Mouse (Mus musculus) MEL (cell line): ENCODE results near the gene Gtf3c6. TPM values are rescaled to one million over a fixed set of nuclear protein-coding genes. Genes with fewer than 3 reads are reported as not detected.
"Not testable (repeated sequence)": the region's sequence is repeated elsewhere in the genome, so short reads cannot be mapped to it uniquely, and the experiment has no call there.

Experiments used
- DNase-seq: peaks from one replicate; pipeline ENCODE4 v3.0.0; 2011; ENCODE audit warnings: low read depth, low spot score
- H3K27ac ChIP-seq: 2 replicates; pipeline ENCODE4 v1.5.1; 2012; ENCODE audit warnings: low read depth, mild to moderate bottlenecking, control low read depth, low read length, moderate library complexity; ENCODE audit not compliant: control insufficient read depth
- H3K27me3 ChIP-seq, 2 experiments: fragments of 150-350 bp in 1 of 2; sonication (generic) in 1 of 2; 2 replicates each; pipeline ENCODE4 v1.6.1; 2012; ENCODE audit warnings: low read length in 2 of 2, mild to moderate bottlenecking in 2 of 2, improper control_type of control experiment in 1 of 2, moderate library complexity in 1 of 2; ENCODE audit not compliant: insufficient read depth in 2 of 2, control insufficient read depth in 1 of 2
- H3K36me3 ChIP-seq, 2 experiments: 2 replicates each; pipeline ENCODE4 v1.6.1; 2012 to 2014; ENCODE audit warnings: low read length in 2 of 2, improper control_type of control experiment in 1 of 2, inconsistent platforms in 1 of 2, mild to moderate bottlenecking in 1 of 2; ENCODE audit not compliant: insufficient read depth in 2 of 2, control insufficient read depth in 1 of 2
- H3K4me1 ChIP-seq, 2 experiments: fragments of 150-350 bp in 1 of 2; sonication (generic) in 1 of 2; 2 replicates each; pipeline ENCODE4 v1.6.1; 2012; ENCODE audit warnings: low read length in 2 of 2, improper control_type of control experiment in 1 of 2, mild to moderate bottlenecking in 1 of 2; ENCODE audit not compliant: insufficient read depth in 2 of 2, control insufficient read depth in 1 of 2
- H3K4me3 ChIP-seq, 2 experiments: fragments of 150-350 bp in 1 of 2; sonication (generic) in 1 of 2; 2 replicates each; pipeline ENCODE4 v1.5.1; 2012; ENCODE audit warnings: low read depth in 2 of 2, low read length in 2 of 2, mild to moderate bottlenecking in 2 of 2, moderate library complexity in 2 of 2, control low read depth in 1 of 2, improper control_type of control experiment in 1 of 2; ENCODE audit not compliant: control insufficient read depth in 1 of 2, insufficient read depth in 1 of 2
- H3K79me2 ChIP-seq: 2 replicates; pipeline ENCODE4 v1.6.1; 2012; ENCODE audit warnings: mild to moderate bottlenecking, low read length, moderate library complexity; ENCODE audit not compliant: control insufficient read depth, poor library complexity, insufficient read depth
- H3K9ac ChIP-seq: 2 replicates; pipeline ENCODE4 v1.6.1; 2012; ENCODE audit warnings: low read depth, mild to moderate bottlenecking, control low read depth, low read length, moderate library complexity; ENCODE audit not compliant: control insufficient read depth, poor library complexity, severe bottlenecking
- H3K9me3 ChIP-seq: fragments of 150-350 bp; sonication (generic); replicated peaks from 2 replicates; pipeline ENCODE4 v1.6.1; 2012; ENCODE audit warnings: mild to moderate bottlenecking, low read length, improper control_type of control experiment, moderate library complexity; ENCODE audit not compliant: insufficient read depth
- BHLHE40 ChIP-seq: IDR thresholded peaks from 2 replicates; pipeline ENCODE4 v1.6.1; 2012; ENCODE audit warnings: low read depth, mild to moderate bottlenecking, inconsistent platforms, low read length, improper control_type of control experiment, borderline replicate concordance
- CHD1 ChIP-seq: IDR thresholded peaks from 2 replicates; pipeline ENCODE4 v1.6.1; 2012; ENCODE audit warnings: low read depth, mild to moderate bottlenecking, inconsistent platforms, low read length, improper control_type of control experiment
- E2F4 ChIP-seq: IDR thresholded peaks from 2 replicates; pipeline ENCODE4 v1.6.1; 2011; ENCODE audit warnings: low read depth, low read length, improper control_type of control experiment, borderline replicate concordance
- ETS1 ChIP-seq: IDR thresholded peaks from 2 replicates; pipeline ENCODE4 v1.6.1; 2012; ENCODE audit warnings: low read depth, mild to moderate bottlenecking, inconsistent platforms, low read length, improper control_type of control experiment, moderate library complexity
- GATA1 ChIP-seq: IDR thresholded peaks from 2 replicates; pipeline ENCODE4 v1.6.1; 2011; ENCODE audit warnings: low read depth, low read length, improper control_type of control experiment
- HCFC1 ChIP-seq: IDR thresholded peaks from 2 replicates; pipeline ENCODE4 v1.6.1; 2012; ENCODE audit warnings: low read depth, mild to moderate bottlenecking, inconsistent platforms, low read length, improper control_type of control experiment, moderate library complexity
- JUND ChIP-seq: IDR thresholded peaks from 2 replicates; pipeline ENCODE4 v1.6.1; 2011; ENCODE audit warnings: low read depth, mild to moderate bottlenecking, improper control_type of control experiment, low read length
- KAT2A ChIP-seq: conservative IDR thresholded peaks from 2 replicates; pipeline ENCODE4 v1.6.1; 2012; ENCODE audit warnings: low read depth, low read length, improper control_type of control experiment, inconsistent platforms
- MAFK ChIP-seq: IDR thresholded peaks from 2 replicates; pipeline ENCODE4 v1.6.1; 2011; ENCODE audit warnings: low read depth, mild to moderate bottlenecking, low read length, improper control_type of control experiment, borderline replicate concordance
- MAX ChIP-seq: IDR thresholded peaks from 2 replicates; pipeline ENCODE4 v1.6.1; 2011; ENCODE audit warnings: low read length, improper control_type of control experiment
- MEF2A ChIP-seq: IDR thresholded peaks from 2 replicates; pipeline ENCODE4 v1.6.1; 2014; ENCODE audit warnings: low read depth, mild to moderate bottlenecking, inconsistent platforms, low read length, improper control_type of control experiment; ENCODE audit not compliant: poor library complexity, insufficient replicate concordance, severe bottlenecking; ENCODE audit errors: extremely low read depth
- MXI1 ChIP-seq: IDR thresholded peaks from 2 replicates; pipeline ENCODE4 v1.6.1; 2011; ENCODE audit warnings: mild to moderate bottlenecking, low read depth, low read length, improper control_type of control experiment
- MYC ChIP-seq: IDR thresholded peaks from 2 replicates; pipeline ENCODE4 v1.6.1; 2011; ENCODE audit warnings: low read depth, mild to moderate bottlenecking, low read length, improper control_type of control experiment, moderate library complexity
- NELFE ChIP-seq: IDR thresholded peaks from 2 replicates; pipeline ENCODE4 v1.6.1; 2011; ENCODE audit warnings: low read depth, low read length, improper control_type of control experiment
- NRF1 ChIP-seq: IDR thresholded peaks from 2 replicates; pipeline ENCODE4 v1.6.1; 2014; ENCODE audit warnings: low read depth, mild to moderate bottlenecking, inconsistent platforms, low read length, improper control_type of control experiment, moderate library complexity; ENCODE audit not compliant: poor library complexity, insufficient read depth, severe bottlenecking
- POLR2A ChIP-seq, 2 experiments: IDR thresholded peaks; 2 replicates each; pipeline ENCODE4 v1.6.1; 2011 to 2012; ENCODE audit warnings: low read length in 2 of 2, mild to moderate bottlenecking in 2 of 2, control low read depth in 1 of 2, improper control_type of control experiment in 1 of 2, low read depth in 1 of 2, moderate library complexity in 1 of 2; ENCODE audit not compliant: control insufficient read depth in 1 of 2, insufficient read depth in 1 of 2, poor library complexity in 1 of 2
- POLR2AphosphoS2 ChIP-seq: IDR thresholded peaks from 2 replicates; pipeline ENCODE4 v1.6.1; 2011; ENCODE audit warnings: low read length, improper control_type of control experiment
- POLR2AphosphoS5 ChIP-seq: IDR thresholded peaks from 2 replicates; pipeline ENCODE4 v1.6.1; 2012; ENCODE audit warnings: low read depth, borderline replicate concordance, mild to moderate bottlenecking, inconsistent platforms, low read length, moderate library complexity, mixed read lengths
- RCOR1 ChIP-seq: IDR thresholded peaks from 2 replicates; pipeline ENCODE4 v1.6.1; 2012; ENCODE audit warnings: low read depth, mild to moderate bottlenecking, inconsistent platforms, low read length, improper control_type of control experiment
- SIN3A ChIP-seq: IDR thresholded peaks from 2 replicates; pipeline ENCODE4 v1.6.1; 2012; ENCODE audit warnings: low read length, improper control_type of control experiment, inconsistent platforms
- SMC3 ChIP-seq: IDR thresholded peaks from 2 replicates; pipeline ENCODE4 v1.6.1; 2011; ENCODE audit warnings: low read depth, low read length, improper control_type of control experiment
- TCF12 ChIP-seq: IDR thresholded peaks from 2 replicates; pipeline ENCODE4 v1.6.1; 2014; ENCODE audit warnings: low read depth, mild to moderate bottlenecking, inconsistent platforms, low read length, improper control_type of control experiment, moderate library complexity
- USF1 ChIP-seq: IDR thresholded peaks from 2 replicates; pipeline ENCODE4 v1.6.1; 2014; ENCODE audit warnings: low read depth, mild to moderate bottlenecking, inconsistent platforms, low read length, improper control_type of control experiment, moderate library complexity
- ZC3H11A ChIP-seq: IDR thresholded peaks from 2 replicates; pipeline ENCODE4 v1.6.1; 2012; ENCODE audit warnings: low read depth, mild to moderate bottlenecking, inconsistent platforms, low read length, improper control_type of control experiment
- ZKSCAN1 ChIP-seq: IDR thresholded peaks from 2 replicates; pipeline ENCODE4 v1.6.1; 2012; ENCODE audit warnings: low read depth, mild to moderate bottlenecking, inconsistent platforms, low read length, improper control_type of control experiment, moderate library complexity
- ZMIZ1 ChIP-seq: IDR thresholded peaks from 2 replicates; pipeline ENCODE4 v1.6.1; 2012; ENCODE audit warnings: low read depth, mild to moderate bottlenecking, inconsistent platforms, low read length, improper control_type of control experiment, moderate library complexity
- polyA plus RNA-seq, 2 experiments: library from polyadenylated mRNA; stranded (reverse) in 1 of 2; unstranded in 1 of 2; fragments of >175 nt in 1 of 2; fragments of >200 nt in 1 of 2; gene quantifications; 2 replicates each; pipeline versions ENCODE4 v1.2.1 to v1.2.4; 2012; ENCODE audit warnings: low replicate concordance in 2 of 2, low read depth in 1 of 2; ENCODE audit not compliant: insufficient read length in 2 of 2, insufficient read depth in 1 of 2, missing spikeins in 1 of 2
- total RNA-seq: library from RNA; depleted of rRNA; stranded (reverse); fragments of 300-350 nt; gene quantifications from 2 replicates; pipeline ENCODE4 v1.2.3, GENCODE M21; 2012

Gene Gtf3c6
- total and polyA plus RNA-seq, 3 experiments = 42.0 to 56.6 TPM; not detected in 1

DNA sequence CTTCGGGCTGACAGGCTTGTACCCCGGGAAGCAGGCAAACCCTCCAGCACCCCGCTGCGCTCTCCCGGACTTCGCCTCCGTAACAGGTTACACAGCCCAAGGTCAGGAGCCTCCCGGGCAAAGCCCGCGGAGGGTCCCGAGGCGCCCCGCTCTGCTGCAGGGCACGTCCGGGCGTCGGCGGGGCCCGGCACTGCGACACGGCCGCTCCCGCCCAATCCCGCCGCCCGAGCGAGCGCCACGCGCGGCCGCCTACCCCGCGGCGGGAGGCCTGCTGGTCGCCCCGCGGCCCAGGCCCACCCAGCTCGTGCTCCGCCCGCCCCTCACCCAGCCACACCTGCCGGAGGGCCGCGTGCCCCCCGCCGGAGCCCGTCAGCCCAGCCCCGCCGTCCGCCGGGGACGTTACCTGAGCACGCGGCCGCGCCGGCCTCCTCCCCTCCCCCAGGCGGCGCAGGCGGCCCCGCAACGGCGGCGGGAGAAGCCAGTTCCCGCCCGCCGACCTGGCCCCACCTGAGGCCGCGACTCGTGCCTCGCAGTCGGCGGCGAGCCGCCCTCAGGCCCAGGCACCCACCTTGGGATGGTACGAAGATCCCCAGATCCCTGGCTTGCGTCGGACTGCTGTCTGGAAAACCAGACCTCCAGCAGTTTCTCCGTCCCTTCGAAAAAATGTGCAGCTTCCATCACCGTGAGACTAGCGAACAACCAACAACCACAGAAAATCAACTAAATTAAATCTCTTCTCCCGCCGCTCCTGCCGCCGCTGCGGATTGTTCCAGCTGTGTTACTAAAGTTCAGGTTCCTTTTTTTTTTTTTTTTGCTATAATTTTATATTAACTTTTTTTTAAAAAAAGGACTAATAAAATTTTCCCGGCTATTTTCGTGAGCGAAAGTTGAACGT, 43.5 kb upstream of the Gtf3c6 start:
- H3K36me3 ChIP-seq = peaks cover 0 to 29% of the 10 kb centered on the region in 2 experiments; a peak in 2 of 4 replicates
- H3K4me1 ChIP-seq = peaks cover 11 to 15% of the 10 kb centered on the region in 2 experiments; a peak in 3 of 4 replicates
- peak overlapping the region; percentile 71 to 96 for H3K4me3 ChIP-seq
- peak; percentile 45 for DNase-seq
- H3K27ac ChIP-seq = peak overlapping the region; percentile 69
- 0 out of 2 replicates have a peak, but pooled peaks have one; percentile 61 for TF ChIP-seq POLR2AphosphoS2
- TF ChIP-seq NELFE = peak; percentile 41; the same call in 1 of the 2 replicates
- TF ChIP-seq ZMIZ1 = peak; percentile 75
- peak; percentile 41; the same call in 1 of the 2 replicates for TF ChIP-seq MAX
- TF ChIP-seq MXI1 = peak; percentile 48
- TF ChIP-seq CHD1 = 0 out of 2 replicates have a peak, but pooled peaks have one; percentile 18
- peak in 1 of 2 experiments; percentile 86; a peak in 3 of 4 replicates for TF ChIP-seq POLR2A (IDR thresholded peaks at IDR 0.05; ENCODE audit: control insufficient read depth in 1 of 2, insufficient read depth in 1 of 2, low read depth in 1 of 2, low read length in 2 of 2, poor library complexity in 1 of 2)
- H3K9ac ChIP-seq = peak overlapping the region; percentile 85
- H3K9me3 ChIP-seq, H3K27me3 ChIP-seq: not testable (repeated sequence)
- H3K79me2 ChIP-seq = peaks cover 56% of the 10 kb centered on the region

DNA sequence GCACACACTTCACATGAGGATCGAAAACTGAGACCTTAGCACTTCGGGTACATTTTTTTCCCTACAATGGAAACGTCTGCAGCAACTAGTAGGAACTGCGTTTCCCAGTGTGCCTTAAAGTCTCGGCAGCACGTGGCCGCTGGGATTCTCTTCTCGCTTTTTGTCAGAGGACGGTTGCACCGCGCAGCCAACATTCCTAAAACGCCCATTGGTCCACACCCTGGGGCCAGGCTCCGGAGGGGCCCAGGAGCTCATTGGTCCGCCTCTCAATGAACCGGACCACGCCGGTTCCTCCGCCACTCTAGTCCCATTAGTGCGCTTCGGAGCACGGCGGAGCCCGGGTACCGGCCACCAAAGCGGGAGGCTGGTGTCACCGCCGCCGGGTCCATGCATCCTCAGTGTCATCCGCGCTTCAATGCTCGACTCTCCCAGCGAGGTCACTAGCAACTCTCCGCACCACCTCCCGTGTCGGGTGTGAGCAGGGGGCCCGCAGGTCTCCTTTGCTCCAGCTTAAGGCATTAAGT, 42.8 kb upstream of the Gtf3c6 start:
- Histone ChIP-seq H3K9ac (peak overlapping the region; percentile 85), H3K4me3 (peak overlapping the region; percentile 71 to 85), H3K4me1 (peaks cover 11 to 15% of the 10 kb centered on the region in 2 experiments; a peak in 3 of 4 replicates), H3K27me3 (no peaks in the 10 kb centered on the region), H3K27ac (peak overlapping the region; percentile 69), H3K9me3 (no peaks in the 10 kb centered on the region), H3K36me3 (peaks cover under 1 to 33% of the 10 kb centered on the region in 2 experiments; a peak in 3 of 4 replicates), H3K79me2 (peaks cover 64% of the 10 kb centered on the region)
- TF ChIP-seq USF1 (peak; percentile 80), TCF12 (no peak), MAFK (no peak), NRF1 (no peak), MEF2A (0 out of 2 replicates have a peak, but pooled peaks have one; percentile 41), POLR2AphosphoS5 (no peak), NELFE (peak; percentile 55; the same call in 1 of the 2 replicates), MAX (peak; percentile 96), SMC3 (no peak), ZC3H11A (no peak), KAT2A (peak; percentile 32), HCFC1 (peak; percentile 38; the same call in 1 of the 2 replicates), MXI1 (peak; percentile 99), CHD1 (peak; percentile 8; the same call in 1 of the 2 replicates), RCOR1 (no peak), ETS1 (peak; percentile 27; the same call in 1 of the 2 replicates), SIN3A (peak; percentile 90), ZKSCAN1 (no peak), MYC (peak; percentile 96), E2F4 (no peak), GATA1 (no peak), JUND (no peak), POLR2A (IDR thresholded peaks at IDR 0.05; ENCODE audit: control insufficient read depth in 1 of 2, insufficient read depth in 1 of 2, low read depth in 1 of 2, low read length in 2 of 2, poor library complexity in 1 of 2) (peak; percentile 63 to 67), BHLHE40 (peak; percentile 25; the same call in 1 of the 2 replicates)
- peak; percentile 86 for DNase-seq
